Mouse (Mus musculus) midbrain, embryonic 13.5 days (tissue): ENCODE results near the gene Atp8a2. TPM values are rescaled to one million over a fixed set of nuclear protein-coding genes. Genes with fewer than 3 reads are reported as not detected.
A peak's percentile ranks its signal among the peaks of the same experiment; 100 is the strongest.

Experiments used
- ATAC-seq: fragments of 200-750 bp; cut with Nextera tagmentation; 2 replicates; pipeline ENCODE4 v1.8.0; 2017; ENCODE audit warnings: mild to moderate bottlenecking, moderate TSS enrichment, moderate library complexity
- H3K27ac ChIP-seq: fragments of 300-500 bp; sonication (generic); 2 replicates; pipeline ENCODE4 v1.5.1; 2015; ENCODE audit warnings: inconsistent platforms, mild to moderate bottlenecking, moderate library complexity
- H3K27me3 ChIP-seq: fragments of 300-500 bp; sonication (generic); 2 replicates; pipeline ENCODE4 v1.6.1; 2015; ENCODE audit warnings: mild to moderate bottlenecking, inconsistent platforms
- H3K36me3 ChIP-seq: fragments of 300-500 bp; sonication (generic); 2 replicates; pipeline ENCODE4 v1.6.1; 2015; ENCODE audit warnings: mild to moderate bottlenecking, inconsistent platforms
- H3K4me1 ChIP-seq: fragments of 300-500 bp; sonication (generic); replicated peaks from 2 replicates; pipeline ENCODE4 v1.6.1; 2015; ENCODE audit warnings: inconsistent platforms
- H3K4me2 ChIP-seq: fragments of 300-500 bp; sonication (generic); replicated peaks from 2 replicates; pipeline ENCODE4 v1.6.1; 2015; ENCODE audit warnings: moderate library complexity, mild to moderate bottlenecking, inconsistent platforms
- H3K4me3 ChIP-seq: fragments of 300-500 bp; sonication (generic); replicated peaks from 2 replicates; pipeline ENCODE4 v1.5.1; 2015; ENCODE audit warnings: mild to moderate bottlenecking, inconsistent platforms
- H3K9ac ChIP-seq: fragments of 300-500 bp; sonication (generic); replicated peaks from 2 replicates; pipeline ENCODE4 v1.6.1; 2015; ENCODE audit warnings: mild to moderate bottlenecking, inconsistent platforms
- H3K9me3 ChIP-seq: fragments of 300-500 bp; sonication (generic); 2 replicates; pipeline ENCODE4 v1.6.1; 2016; ENCODE audit warnings: mild to moderate bottlenecking, inconsistent platforms
- WGBS: fragments of 180-500 bp; shearing (Covaris S2); methylation state at CpG from one replicate; pipeline ENCODE4 v1.1.7; 2015; 5-methylcytosine and 5-hydroxymethylcytosine counted together
- polyA plus RNA-seq: library from polyadenylated mRNA; unstranded; fragments of >200 nt; fragmentation: Nextera tagmentation; extraction: Ambion mirVana; gene quantifications from 2 replicates; pipeline ENCODE4 v1.2.1, GENCODE M21; 2015

Atp8a2 gene
- polyA plus RNA-seq, 1 experiment from 2014 or later, result 28.1 TPM

GRCm38 (mm10) chr14:60082771-60083170, 114.2 kb downstream of the Atp8a2 start:
- Histone ChIP-seq H3K9me3 (no peaks in the 10 kb centered on the region), H3K9ac (peak overlapping the region; percentile 28; the same call in 1 of the 2 replicates), H3K27ac (no peak overlapping the region), H3K27me3 (no peaks in the 10 kb centered on the region), H3K4me3 (no peak overlapping the region), H3K4me1 (peaks cover 17% of the 10 kb centered on the region), H3K36me3 (no peaks in the 10 kb centered on the region), H3K4me2 (no peak overlapping the region)
- WGBS, result 65% methylated on average over 8 of the region's 8 CpGs
- ATAC-seq, result no peak

- ATAC-seq, result no peak
- no peak overlapping the region for H3K4me2 ChIP-seq
- H3K4me3 ChIP-seq, result no peak overlapping the region
- 91% methylated on average over 4 of the region's 4 CpGs for WGBS
- H3K9ac ChIP-seq, result no peak overlapping the region
- no peaks in the 10 kb centered on the region for H3K4me1 ChIP-seq
- no peak overlapping the region for H3K27ac ChIP-seq
- H3K27me3 ChIP-seq, result no peaks in the 10 kb centered on the region
- no peaks in the 10 kb centered on the region for H3K36me3 ChIP-seq
- H3K9me3 ChIP-seq, result no peaks in the 10 kb centered on the region
Measured at GRCm38 (mm10) chr14:60072496-60072895, 124.5 kb downstream of the Atp8a2 start.

- Histone ChIP-seq H3K27me3 (no peaks in the 10 kb centered on the region), H3K9me3 (no peaks in the 10 kb centered on the region), H3K4me1 (no peaks in the 10 kb centered on the region), H3K4me3 (no peak overlapping the region), H3K4me2 (no peak overlapping the region), H3K36me3 (no peaks in the 10 kb centered on the region), H3K9ac (no peak overlapping the region), H3K27ac (no peak overlapping the region)
- 77% methylated on average over 3 of the region's 3 CpGs for WGBS
- no peak for ATAC-seq
Measured at GRCm38 (mm10) chr14:60065186-60065585, 131.8 kb downstream of the Atp8a2 start.

- ATAC-seq, result no peak
- 81% methylated on average over 3 of the region's 3 CpGs for WGBS
- no peak overlapping the region for H3K27ac ChIP-seq
- no peaks in the 10 kb centered on the region for H3K27me3 ChIP-seq
- no peak overlapping the region for H3K4me2 ChIP-seq
- H3K9me3 ChIP-seq, result no peaks in the 10 kb centered on the region
- no peaks in the 10 kb centered on the region for H3K36me3 ChIP-seq
- H3K9ac ChIP-seq, result no peak overlapping the region
- no peaks in the 10 kb centered on the region for H3K4me1 ChIP-seq
- no peak overlapping the region for H3K4me3 ChIP-seq
Measured at GRCm38 (mm10) chr14:60061023-60061422, 136.0 kb downstream of the Atp8a2 start.

GRCm38 (mm10) chr14:60058867-60059266, 138.1 kb downstream of the Atp8a2 start:
- Histone ChIP-seq H3K4me2 (no peak overlapping the region), H3K9ac (no peak overlapping the region), H3K9me3 (no peaks in the 10 kb centered on the region), H3K27me3 (no peaks in the 10 kb centered on the region), H3K27ac (no peak overlapping the region), H3K4me1 (no peaks in the 10 kb centered on the region), H3K4me3 (no peak overlapping the region), H3K36me3 (no peaks in the 10 kb centered on the region)
- no peak for ATAC-seq
- 40% methylated on average over 3 of the region's 3 CpGs for WGBS

GRCm38 (mm10) chr14:60055231-60055630, 141.7 kb downstream of the Atp8a2 start:
- no peak for ATAC-seq
- Histone ChIP-seq H3K9me3 (no peaks in the 10 kb centered on the region), H3K4me1 (no peaks in the 10 kb centered on the region), H3K36me3 (no peaks in the 10 kb centered on the region), H3K27me3 (no peaks in the 10 kb centered on the region), H3K4me2 (no peak overlapping the region), H3K9ac (no peak overlapping the region), H3K27ac (no peak overlapping the region), H3K4me3 (no peak overlapping the region)
- 94% methylated on average over 4 of the region's 4 CpGs for WGBS

GRCm38 (mm10) chr14:60030666-60031065, 166.3 kb downstream of the Atp8a2 start:
- Histone ChIP-seq H3K36me3 (peaks cover 26% of the 10 kb centered on the region), H3K9ac (no peak overlapping the region), H3K4me3 (no peak overlapping the region), H3K4me2 (no peak overlapping the region), H3K27ac (no peak overlapping the region), H3K27me3 (no peaks in the 10 kb centered on the region), H3K4me1 (0 out of 2 replicates have a peak, but pooled peaks cover 3% of the 10 kb centered on the region), H3K9me3 (no peaks in the 10 kb centered on the region)
- WGBS, result 74% methylated on average over 2 of the region's 2 CpGs
- no peak for ATAC-seq

- ATAC-seq, result no peak
- H3K4me2 ChIP-seq, result no peak overlapping the region
- no peak overlapping the region for H3K4me3 ChIP-seq
- peaks cover 20% of the 10 kb centered on the region for H3K36me3 ChIP-seq
- H3K27ac ChIP-seq, result no peak overlapping the region
- no peaks in the 10 kb centered on the region for H3K27me3 ChIP-seq
- H3K4me1 ChIP-seq, result 0 out of 2 replicates have a peak, but pooled peaks cover 3% of the 10 kb centered on the region
- 75% methylated on average over 1 of the region's 1 CpGs for WGBS
- no peaks in the 10 kb centered on the region for H3K9me3 ChIP-seq
- no peak overlapping the region for H3K9ac ChIP-seq
Measured at GRCm38 (mm10) chr14:60027139-60027538, 169.8 kb downstream of the Atp8a2 start.

GRCm38 (mm10) chr14:60026647-60027046, 170.3 kb downstream of the Atp8a2 start:
- 75% methylated on average over 8 of the region's 8 CpGs for WGBS
- H3K9ac ChIP-seq, result no peak overlapping the region
- no peaks in the 10 kb centered on the region for H3K27me3 ChIP-seq
- H3K27ac ChIP-seq, result no peak overlapping the region
- H3K36me3 ChIP-seq, result peaks cover 23% of the 10 kb centered on the region
- H3K9me3 ChIP-seq, result no peaks in the 10 kb centered on the region
- no peak overlapping the region for H3K4me2 ChIP-seq
- H3K4me1 ChIP-seq, result 0 out of 2 replicates have a peak, but pooled peaks cover 3% of the 10 kb centered on the region
- ATAC-seq, result no peak
- H3K4me3 ChIP-seq, result no peak overlapping the region

- peak; percentile 93 for ATAC-seq
- H3K27me3 ChIP-seq, result no peaks in the 10 kb centered on the region
- 34% methylated on average over 4 of the region's 4 CpGs for WGBS
- H3K4me3 ChIP-seq, result no peak overlapping the region
- H3K27ac ChIP-seq, result no peak overlapping the region
- H3K9ac ChIP-seq, result no peak overlapping the region
- no peaks in the 10 kb centered on the region for H3K4me1 ChIP-seq
- no peaks in the 10 kb centered on the region for H3K9me3 ChIP-seq
- H3K36me3 ChIP-seq, result peaks cover 16% of the 10 kb centered on the region; the same call in 1 of the 2 replicates
- no peak overlapping the region for H3K4me2 ChIP-seq
Measured at GRCm38 (mm10) chr14:60015891-60016290, 181.1 kb downstream of the Atp8a2 start.

- no peak overlapping the region for H3K4me2 ChIP-seq
- WGBS, result 97% methylated on average over 1 of the region's 1 CpGs
- H3K27ac ChIP-seq, result no peak overlapping the region
- no peaks in the 10 kb centered on the region for H3K4me1 ChIP-seq
- no peak overlapping the region for H3K4me3 ChIP-seq
- no peaks in the 10 kb centered on the region for H3K27me3 ChIP-seq
- ATAC-seq, result no peak
- H3K9ac ChIP-seq, result no peak overlapping the region
- H3K36me3 ChIP-seq, result peaks cover 16% of the 10 kb centered on the region
- H3K9me3 ChIP-seq, result no peaks in the 10 kb centered on the region
Measured at GRCm38 (mm10) chr14:60001801-60002200, 195.2 kb downstream of the Atp8a2 start.

- no peaks in the 10 kb centered on the region for H3K4me1 ChIP-seq
- H3K4me2 ChIP-seq, result no peak overlapping the region
- 59% methylated on average over 5 of the region's 5 CpGs for WGBS
- H3K27ac ChIP-seq, result no peak overlapping the region
- no peaks in the 10 kb centered on the region for H3K27me3 ChIP-seq
- no peaks in the 10 kb centered on the region for H3K9me3 ChIP-seq
- H3K4me3 ChIP-seq, result no peak overlapping the region
- no peak overlapping the region for H3K9ac ChIP-seq
- no peak for ATAC-seq
- no peaks in the 10 kb centered on the region for H3K36me3 ChIP-seq
Measured at GRCm38 (mm10) chr14:59988860-59989259, 208.1 kb downstream of the Atp8a2 start.

GRCm38 (mm10) chr14:59987975-59988374, 209.0 kb downstream of the Atp8a2 start:
- Histone ChIP-seq H3K27ac (no peak overlapping the region), H3K4me1 (no peaks in the 10 kb centered on the region), H3K27me3 (no peaks in the 10 kb centered on the region), H3K4me2 (no peak overlapping the region), H3K4me3 (no peak overlapping the region), H3K9me3 (no peaks in the 10 kb centered on the region), H3K9ac (no peak overlapping the region), H3K36me3 (no peaks in the 10 kb centered on the region)
- 74% methylated on average over 3 of the region's 3 CpGs for WGBS
- no peak for ATAC-seq
